Mouse (Mus musculus) frontal cortex, postnatal 25 days (tissue): ENCODE results near the gene Hoxb7.

Experiments used
- DNase-seq, 2 experiments: peaks; one replicate each; pipeline ENCODE4 v3.0.0; 2022; ENCODE audit warnings: low spot score in 2 of 2

The Hoxb7 gene

GRCm38 (mm10) chr11:96314671-96315343, 28.4 kb downstream of the Hoxb7 start:
- no peak for DNase-seq

GRCm38 (mm10) chr11:96315344-96315681, 28.9 kb downstream of the Hoxb7 start:
- no peak for DNase-seq

- DNase-seq, result no peak
Observed at GRCm38 (mm10) chr11:96316696-96317607, 30.5 kb downstream of the Hoxb7 start.

GRCm38 (mm10) chr11:96317608-96318367, 31.4 kb downstream of the Hoxb7 start, which contains the start of gene Hoxb4:
TSS of gene Hoxb4 (plus strand) at chr11:96318267.
- DNase-seq, result no peak

- no peak for DNase-seq
Observed at GRCm38 (mm10) chr11:96318368-96319070, 32.1 kb downstream of the Hoxb7 start.

GRCm38 (mm10) chr11:96319071-96319902, 32.9 kb downstream of the Hoxb7 start:
- no peak for DNase-seq

GRCm38 (mm10) chr11:96319910-96320309, 33.5 kb downstream of the Hoxb7 start:
- no peak for DNase-seq

- DNase-seq, result no peak
Observed at GRCm38 (mm10) chr11:96320688-96321087, 34.3 kb downstream of the Hoxb7 start.

GRCm38 (mm10) chr11:96321846-96322245, 35.4 kb downstream of the Hoxb7 start:
- no peak for DNase-seq

- DNase-seq, result no peak
Observed at GRCm38 (mm10) chr11:96322738-96323137, 36.3 kb downstream of the Hoxb7 start.

GRCm38 (mm10) chr11:96323154-96323553, 36.7 kb downstream of the Hoxb7 start, which contains the start of gene Hoxb3:
TSS of gene Hoxb3 (plus strand) at chr11:96323326.
- DNase-seq, result no peak

- no peak for DNase-seq
Observed at GRCm38 (mm10) chr11:96324125-96324524, 37.7 kb downstream of the Hoxb7 start.

- DNase-seq, result no peak
Observed at GRCm38 (mm10) chr11:96324965-96325364, 38.5 kb downstream of the Hoxb7 start.

GRCm38 (mm10) chr11:96325747-96326212, 39.4 kb downstream of the Hoxb7 start:
- no peak for DNase-seq

GRCm38 (mm10) chr11:96326705-96327104, 40.3 kb downstream of the Hoxb7 start:
- no peak for DNase-seq

GRCm38 (mm10) chr11:96327122-96327521, 40.7 kb downstream of the Hoxb7 start:
- no peak for DNase-seq

- DNase-seq, result no peak
Observed at GRCm38 (mm10) chr11:96327750-96328149, 41.3 kb downstream of the Hoxb7 start.

GRCm38 (mm10) chr11:96328605-96329004, 42.2 kb downstream of the Hoxb7 start:
- DNase-seq, result no peak

- DNase-seq, result no peak
Observed at GRCm38 (mm10) chr11:96332105-96332504, 45.7 kb downstream of the Hoxb7 start.

GRCm38 (mm10) chr11:96332618-96333032, 46.2 kb downstream of the Hoxb7 start:
- DNase-seq, result no peak
